Mouse (Mus musculus) midbrain, embryonic 11.5 days (tissue): Measurements from ENCODE around the gene Gm20835. TPM values are rescaled to one million over a fixed set of nuclear protein-coding genes. Genes with fewer than 3 reads are reported as not detected.
"Not testable (repeated sequence)": the region's sequence is repeated elsewhere in the genome, so short reads cannot be mapped to it uniquely, and the experiment has no call there.

Source experiments
- ATAC-seq: fragments of 200-750 bp; cut with Nextera tagmentation; 2 replicates; pipeline ENCODE4 v1.8.0; 2017; ENCODE audit warnings: moderate TSS enrichment, moderate library complexity; ENCODE audit not compliant: low FRiP score
- DNase-seq: peaks from one replicate; pipeline ENCODE4 v3.0.0; 2015; ENCODE audit warnings: low spot score; ENCODE audit errors: missing footprints
- H3K27ac ChIP-seq: fragments of 300-500 bp; sonication (generic); 2 replicates; pipeline ENCODE4 v1.5.1; 2014; ENCODE audit warnings: low read depth, low read length
- H3K27me3 ChIP-seq: fragments of 300-500 bp; sonication (generic); 2 replicates; pipeline ENCODE4 v1.6.1; 2014; ENCODE audit warnings: mild to moderate bottlenecking, low read length, moderate library complexity, mixed read lengths; ENCODE audit not compliant: control insufficient read depth, insufficient read depth
- H3K36me3 ChIP-seq: fragments of 300-500 bp; sonication (generic); 2 replicates; pipeline ENCODE4 v1.6.1; 2014; ENCODE audit warnings: mild to moderate bottlenecking, low read length, moderate library complexity, mixed read lengths; ENCODE audit not compliant: control insufficient read depth, insufficient read depth
- H3K4me1 ChIP-seq: fragments of 300-500 bp; sonication (generic); 2 replicates; pipeline ENCODE4 v1.6.1; 2014; ENCODE audit warnings: low read length; ENCODE audit not compliant: control insufficient read depth, insufficient read depth
- H3K4me2 ChIP-seq: fragments of 300-500 bp; sonication (generic); 2 replicates; pipeline ENCODE4 v1.6.1; 2014; ENCODE audit warnings: mild to moderate bottlenecking, moderate library complexity
- H3K4me3 ChIP-seq: fragments of 300-500 bp; sonication (generic); 2 replicates; pipeline ENCODE4 v1.5.1; 2014; ENCODE audit warnings: low read depth, low read length
- H3K9ac ChIP-seq: fragments of 300-500 bp; sonication (generic); 2 replicates; pipeline ENCODE4 v1.6.1; 2014; ENCODE audit warnings: low read length
- H3K9me3 ChIP-seq: fragments of 300-500 bp; sonication (generic); 2 replicates; pipeline ENCODE4 v1.6.1; 2016; ENCODE audit warnings: low read length; ENCODE audit not compliant: control insufficient read depth
- WGBS: fragments of 180-500 bp; shearing (Covaris S2); extraction: QIAGEN DNeasy Blood & Tissue Kit; methylation state at CpG from one replicate; pipeline ENCODE4 v1.1.7; 2014; 5-methylcytosine and 5-hydroxymethylcytosine counted together
- polyA plus RNA-seq: library from polyadenylated mRNA; unstranded; fragments of >200 nt; fragmentation: Nextera tagmentation; extraction: Ambion mirVana; gene quantifications from 2 replicates; pipeline ENCODE4 v1.2.1, GENCODE M21; 2014

Gm20835 gene
- polyA plus RNA-seq: not detected in 2 replicates

DNA sequence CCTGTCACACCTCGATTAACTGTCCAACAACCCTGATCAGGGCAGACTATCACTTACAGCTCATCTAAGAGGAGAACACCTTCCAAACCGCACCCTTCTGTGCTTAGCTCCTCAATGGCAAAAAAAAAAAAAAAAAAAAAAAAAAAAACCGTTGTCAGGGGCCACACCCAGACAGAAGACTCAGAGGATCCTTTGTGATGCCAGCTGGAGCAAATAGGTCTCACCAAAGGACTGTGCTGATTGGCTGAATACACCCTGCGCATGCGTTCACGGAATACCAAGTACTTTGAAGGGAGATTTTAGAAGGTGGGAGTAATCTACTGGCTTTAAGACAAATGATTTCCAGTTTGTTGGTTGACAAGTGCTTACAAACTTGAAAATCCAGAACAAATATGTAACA, at the start of gene Gm20835:
Gene Gm20835 (minus strand): TSS at position 101 of the 400 bp plus-strand sequence.
- not testable (repeated sequence) for H3K4me3 ChIP-seq, ATAC-seq, H3K36me3 ChIP-seq, H3K4me2 ChIP-seq, H3K9me3 ChIP-seq, H3K27me3 ChIP-seq, H3K27ac ChIP-seq, H3K4me1 ChIP-seq, H3K9ac ChIP-seq, DNase-seq
- no CpG with 5 or more reads among the region's 6 CpGs for WGBS
